Mouse (Mus musculus): ENCODE measurements at regions not wholly inside any gene's neighbourhood (a gene's known extent, or its start where the extent isn't known, plus 50 kb on each side); places are given as distances from the start of the nearest gene placed in this dataset.

DNA sequence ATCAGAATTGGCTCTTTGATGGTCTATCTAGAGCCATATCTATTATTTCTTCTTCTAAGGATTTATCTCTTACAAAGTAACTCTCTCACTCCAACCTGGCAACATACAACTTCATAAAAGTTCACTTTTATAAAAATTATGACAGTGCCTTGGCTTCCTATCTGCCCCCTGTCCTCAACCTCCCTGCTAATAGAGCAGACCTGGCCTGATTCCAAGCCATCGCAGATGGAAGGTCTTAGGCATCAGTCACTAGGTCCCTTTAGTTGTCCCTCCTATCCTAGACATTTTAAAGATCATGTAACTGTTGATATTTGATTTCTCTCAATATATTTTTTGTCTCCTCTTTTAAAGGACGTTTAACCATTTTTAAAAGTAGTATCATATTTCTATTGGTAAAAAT is 1974.3 kb upstream of the Slc39a10 start:
- DNase-seq (ENCODE audit: low spot score in 2 of 2) = no peak
- intact Hi-C loops (cut with DNase I) = no loop called here

DNA sequence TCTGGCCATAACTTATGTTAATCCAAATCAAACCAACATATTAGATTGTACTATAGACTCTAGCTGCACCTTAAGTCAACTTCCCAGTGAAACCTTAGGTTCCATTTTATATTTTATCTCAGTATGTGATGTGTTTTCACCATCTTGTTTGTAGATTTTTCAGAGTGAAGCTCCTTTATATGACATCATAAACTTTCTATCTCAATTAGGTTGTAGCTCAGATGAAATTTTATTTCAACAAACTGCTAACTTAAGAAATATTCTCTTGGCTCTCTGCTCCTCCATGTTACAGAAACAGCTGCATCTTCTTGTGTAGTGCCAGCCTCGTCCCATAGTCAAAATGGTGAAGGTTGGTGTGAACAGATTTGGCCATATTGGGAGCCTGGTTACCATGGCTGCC is 1988.7 kb upstream of the Slc39a10 start:
- no peak for DNase-seq (ENCODE audit: low spot score in 2 of 2)
- intact Hi-C loops (cut with DNase I) = no loop called here

DNA sequence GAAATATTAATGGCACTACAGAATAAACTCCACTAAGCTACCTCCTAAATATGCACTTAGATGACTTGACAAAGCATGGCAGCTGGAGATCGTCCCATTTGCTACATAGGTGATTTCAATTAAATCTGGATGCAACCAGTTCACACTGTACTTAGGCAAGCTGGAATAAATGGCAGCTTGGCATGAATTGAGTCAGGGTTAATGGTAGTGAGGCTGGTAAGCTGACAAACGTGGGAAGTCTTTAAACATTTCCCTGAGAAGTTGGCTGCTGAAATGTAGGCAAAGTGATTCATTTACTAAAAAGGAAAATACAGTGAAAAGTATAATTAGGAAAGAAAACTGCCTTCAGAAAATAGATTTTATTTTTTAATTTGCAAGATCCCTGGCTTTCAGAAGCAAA is 2000.9 kb upstream of the Slc39a10 start:
- intact Hi-C loops (cut with DNase I) = no loop called here
- peak; percentile 1 to 52 for DNase-seq (ENCODE audit: low spot score in 2 of 2)

DNA sequence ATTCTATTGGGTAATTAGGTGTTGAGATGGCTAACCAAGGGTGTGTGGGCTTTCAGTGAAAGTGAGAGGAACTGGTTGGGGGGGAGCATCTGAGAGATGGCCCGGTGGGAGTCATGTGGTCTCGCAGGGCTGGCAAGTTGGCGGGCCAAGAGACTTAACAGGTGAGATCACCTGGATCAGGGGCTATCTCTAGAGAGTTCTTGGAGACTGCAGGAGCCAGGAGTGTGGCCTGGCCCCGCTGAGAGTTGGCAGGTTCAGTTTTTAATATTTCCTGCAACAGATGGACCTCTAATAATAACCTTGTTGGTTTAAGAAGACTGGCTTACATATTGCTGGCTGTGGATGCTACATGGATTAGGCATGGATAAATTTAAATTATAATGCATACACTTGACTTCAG is 1984.0 kb upstream of the Tmeff2 start:
- DNase-seq (ENCODE audit: low spot score in 2 of 2) = no peak
- intact Hi-C loops (cut with DNase I) = no loop called here

DNA sequence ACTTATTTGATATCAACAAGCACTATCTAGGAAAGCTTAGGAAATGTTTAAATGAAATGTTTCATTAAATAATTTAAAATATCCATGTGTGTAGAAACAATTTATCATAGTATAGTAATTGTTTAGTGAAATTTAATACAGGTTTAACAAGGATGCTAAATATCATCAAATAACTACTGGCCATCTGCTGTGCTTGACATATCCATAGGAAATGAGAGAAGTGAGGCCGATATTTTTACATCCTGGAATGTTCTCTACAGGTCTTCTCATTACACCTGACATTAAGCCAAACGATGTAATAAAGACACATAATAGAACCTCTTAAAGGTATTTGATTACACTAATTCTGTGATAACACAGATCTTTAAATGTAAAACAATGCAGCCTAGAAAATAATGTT is 1957.3 kb upstream of the Tmeff2 start:
- intact Hi-C loops (cut with DNase I) = no loop called here
- no peak for DNase-seq (ENCODE audit: low spot score in 2 of 2)

DNA sequence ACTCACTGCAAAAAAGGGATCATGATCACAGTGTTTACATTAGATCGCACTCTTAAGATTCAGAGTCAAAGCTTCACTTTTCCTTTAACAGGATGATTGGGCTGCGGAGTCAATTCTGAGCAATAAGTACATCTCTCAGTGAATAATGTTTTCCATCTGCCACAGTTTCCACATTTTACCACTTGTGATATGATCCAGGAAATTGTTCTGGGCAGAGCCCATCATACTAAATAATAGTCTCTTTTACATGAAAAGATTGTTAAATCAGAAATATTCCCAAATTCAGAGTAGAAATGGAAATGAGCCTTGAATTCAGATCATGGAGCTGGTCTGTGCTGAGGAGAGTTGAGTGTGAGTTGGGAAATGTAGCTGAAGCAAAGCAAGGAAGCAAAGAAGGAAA is 1956.6 kb upstream of the Tmeff2 start:
- DNase-seq (ENCODE audit: low spot score in 2 of 2) = no peak
- intact Hi-C loops (cut with DNase I) = no loop called here
